Mouse (Mus musculus) embryonic facial prominence, embryonic 10.5 days (tissue): Measurements from ENCODE around the gene Mcl1. TPM values are rescaled to one million over a fixed set of nuclear protein-coding genes. Genes with fewer than 3 reads are reported as not detected.

Source experiments
- DNase-seq: peaks from one replicate; pipeline ENCODE4 v3.0.0-alpha.2; 2017; ENCODE audit warnings: low spot score
- H3K27ac ChIP-seq: fragments of 300-500 bp; sonication (generic); replicated peaks from 2 replicates; pipeline ENCODE4 v1.5.1; 2016; ENCODE audit warnings: mild to moderate bottlenecking
- H3K27me3 ChIP-seq: fragments of 300-500 bp; sonication (generic); replicated peaks from 2 replicates; pipeline ENCODE4 v1.6.1; 2016; ENCODE audit warnings: low read depth, mild to moderate bottlenecking; ENCODE audit not compliant: poor library complexity, severe bottlenecking
- H3K36me3 ChIP-seq: fragments of 300-500 bp; sonication (generic); replicated peaks from 2 replicates; pipeline ENCODE4 v1.6.1; 2016; ENCODE audit warnings: mild to moderate bottlenecking, moderate library complexity
- H3K4me1 ChIP-seq: fragments of 300-500 bp; sonication (generic); 2 replicates; pipeline ENCODE4 v1.6.1; 2016
- H3K4me3 ChIP-seq: fragments of 300-500 bp; sonication (generic); 2 replicates; pipeline ENCODE4 v1.5.1; 2016; ENCODE audit warnings: mild to moderate bottlenecking, moderate library complexity
- H3K9me3 ChIP-seq: fragments of 300-500 bp; sonication (generic); 2 replicates; pipeline ENCODE4 v1.6.1; 2016; ENCODE audit warnings: mild to moderate bottlenecking
- WGBS: fragments of 180-500 bp; shearing (Covaris S2); methylation state at CpG from one replicate; pipeline ENCODE4 v1.1.7; 2016; 5-methylcytosine and 5-hydroxymethylcytosine counted together
- polyA plus RNA-seq: library from polyadenylated mRNA; unstranded; fragments of >200 nt; fragmentation: Nextera tagmentation; extraction: Ambion mirVana; gene quantifications from 2 replicates; pipeline ENCODE4 v1.2.1, GENCODE M21; 2016

Gene Mcl1
- polyA plus RNA-seq, 1 experiment from 2014 or later = 49.5 TPM

DNA sequence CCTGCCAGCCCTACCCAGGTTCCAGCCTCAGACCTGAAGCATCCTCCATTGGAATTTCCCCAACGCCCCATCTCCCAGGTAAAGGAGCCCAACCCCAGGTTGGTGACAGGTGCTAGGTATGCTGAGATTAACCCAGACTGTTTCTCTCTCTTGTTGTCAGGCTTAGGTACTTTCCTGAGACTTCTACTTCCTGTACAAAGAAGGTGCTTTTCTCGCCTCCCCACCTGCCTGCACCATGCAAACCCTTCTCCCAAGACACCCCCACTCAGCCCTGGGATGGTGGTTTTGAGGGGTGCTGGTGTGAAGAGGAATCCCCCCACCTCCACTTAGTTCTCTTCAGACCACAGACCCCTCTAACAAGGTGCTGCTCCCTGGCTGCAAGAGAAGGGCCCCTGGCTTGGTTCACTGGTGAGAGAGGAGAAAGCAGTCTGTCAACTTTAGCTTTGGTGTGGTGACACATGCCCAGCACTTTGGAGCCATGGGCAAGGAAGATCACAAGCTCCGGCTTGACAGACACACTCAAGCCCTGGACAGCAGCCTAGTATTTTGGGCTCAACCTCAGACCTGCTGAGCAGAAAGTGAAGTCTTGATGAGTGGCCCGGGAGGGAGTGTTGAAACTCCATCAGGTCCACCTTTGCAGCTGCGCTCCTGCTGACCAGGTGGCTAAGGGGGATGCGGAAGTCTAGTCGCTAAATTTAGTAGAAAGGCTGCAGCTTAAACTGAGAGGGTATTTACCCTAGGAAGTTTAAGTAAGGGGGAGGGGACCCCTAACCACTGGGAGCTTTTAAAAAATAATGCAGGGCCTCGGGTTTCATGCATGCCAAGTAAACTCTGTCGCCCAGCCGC is 14.5 kb downstream of the Mcl1 start:
- no peaks in the 10 kb centered on the region for H3K27me3 ChIP-seq
- H3K9me3 ChIP-seq = no peaks in the 10 kb centered on the region
- H3K27ac ChIP-seq = peak overlapping the region; percentile 87
- DNase-seq = no peak
- peaks cover 63% of the 10 kb centered on the region for H3K36me3 ChIP-seq
- 51% methylated on average over 10 of the region's 10 CpGs for WGBS
- peak overlapping the region; percentile 43; the same call in 1 of the 2 replicates for H3K4me3 ChIP-seq
- H3K4me1 ChIP-seq = peaks cover 63% of the 10 kb centered on the region

DNA sequence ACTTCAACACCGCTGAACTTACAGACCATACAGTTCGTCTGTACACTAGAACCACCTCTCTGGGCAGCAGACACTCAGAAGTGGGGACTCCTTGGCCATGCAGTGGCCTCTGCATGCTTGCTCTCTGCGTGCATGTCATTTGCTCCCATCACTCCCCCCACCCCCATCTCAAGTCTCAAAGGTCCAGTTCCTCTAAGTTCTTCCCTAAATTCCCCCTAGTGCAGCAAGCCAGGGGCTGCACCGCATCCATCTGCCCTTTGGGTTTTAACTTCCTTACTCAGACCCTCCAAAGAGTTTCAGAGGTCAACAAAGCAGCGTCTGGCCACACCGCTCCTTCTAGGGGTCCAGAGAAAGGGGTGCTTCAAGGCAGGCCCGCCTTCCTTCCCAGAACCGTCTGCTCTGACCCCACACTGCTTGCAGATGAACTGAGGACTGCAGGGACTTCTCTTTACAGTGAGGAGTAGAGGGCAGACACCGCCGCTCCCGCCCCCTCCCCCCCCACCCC is 15.2 kb downstream of the Mcl1 start:
- peak overlapping the region; percentile 87 for H3K27ac ChIP-seq
- H3K36me3 ChIP-seq = peaks cover 56% of the 10 kb centered on the region
- peak overlapping the region; percentile 43 for H3K4me3 ChIP-seq

DNA sequence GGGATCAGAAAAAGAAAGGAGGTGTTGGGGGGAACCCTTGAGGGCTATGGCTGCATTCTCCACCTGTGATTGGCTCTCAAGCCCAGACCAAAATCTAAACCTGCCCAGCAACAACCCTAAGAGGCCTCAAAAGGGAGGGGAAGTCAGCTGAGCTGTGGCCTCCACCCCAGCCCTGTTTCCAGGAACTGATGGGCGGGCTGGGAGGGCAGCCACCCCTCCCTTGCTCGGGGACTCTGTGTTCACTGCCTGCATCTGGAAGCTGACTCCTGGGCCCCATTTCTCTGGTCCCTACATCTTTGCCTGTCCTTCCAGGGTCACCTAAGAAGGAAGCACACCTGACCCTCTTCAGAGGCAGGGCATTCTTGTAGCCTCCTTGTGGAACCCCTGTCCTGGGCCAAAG is 15.6 kb downstream of the Mcl1 start:
- Histone ChIP-seq H3K4me1 (peaks cover 54% of the 10 kb centered on the region), H3K27ac (peak overlapping the region; percentile 87), H3K4me3 (peak overlapping the region; percentile 43), H3K27me3 (no peaks in the 10 kb centered on the region), H3K36me3 (peaks cover 53% of the 10 kb centered on the region), H3K9me3 (no peaks in the 10 kb centered on the region)
- DNase-seq = peak; percentile 73
- WGBS = 6% methylated on average over 2 of the region's 2 CpGs

More for the DNA sequence above, 15.2 kb downstream of the Mcl1 start:
- peaks cover 56% of the 10 kb centered on the region for H3K4me1 ChIP-seq
- no peaks in the 10 kb centered on the region for H3K27me3 ChIP-seq
- H3K9me3 ChIP-seq = no peaks in the 10 kb centered on the region
- WGBS = 18% methylated on average over 11 of the region's 11 CpGs
- DNase-seq = no peak

DNA sequence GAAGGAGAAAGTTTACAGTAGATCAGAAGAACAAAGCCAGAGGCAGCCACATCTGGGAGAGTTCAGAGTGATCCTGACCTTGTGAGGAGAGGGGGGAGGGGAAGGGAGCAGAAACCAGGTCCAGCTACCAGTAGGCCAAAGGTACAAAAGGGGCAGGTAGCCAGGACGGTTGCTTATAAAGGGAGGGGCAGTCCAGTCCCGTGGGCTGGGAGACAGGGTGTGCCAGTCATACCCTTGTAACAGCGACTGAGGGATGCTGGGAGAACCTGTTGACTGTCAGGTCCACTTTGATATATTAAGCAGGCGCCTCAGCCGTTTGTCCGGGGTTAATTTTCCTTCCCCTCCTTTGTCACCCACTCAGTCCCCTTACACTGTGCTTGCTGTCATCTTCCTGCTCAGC is 16.2 kb downstream of the Mcl1 start:
- Histone ChIP-seq H3K36me3 (peaks cover 53% of the 10 kb centered on the region), H3K27me3 (no peaks in the 10 kb centered on the region), H3K4me3 (peak overlapping the region; percentile 38; the same call in 1 of the 2 replicates), H3K27ac (peak overlapping the region; percentile 87), H3K9me3 (no peaks in the 10 kb centered on the region), H3K4me1 (peaks cover 55% of the 10 kb centered on the region)
- no peak for DNase-seq
- 24% methylated on average over 6 of the region's 6 CpGs for WGBS

DNA sequence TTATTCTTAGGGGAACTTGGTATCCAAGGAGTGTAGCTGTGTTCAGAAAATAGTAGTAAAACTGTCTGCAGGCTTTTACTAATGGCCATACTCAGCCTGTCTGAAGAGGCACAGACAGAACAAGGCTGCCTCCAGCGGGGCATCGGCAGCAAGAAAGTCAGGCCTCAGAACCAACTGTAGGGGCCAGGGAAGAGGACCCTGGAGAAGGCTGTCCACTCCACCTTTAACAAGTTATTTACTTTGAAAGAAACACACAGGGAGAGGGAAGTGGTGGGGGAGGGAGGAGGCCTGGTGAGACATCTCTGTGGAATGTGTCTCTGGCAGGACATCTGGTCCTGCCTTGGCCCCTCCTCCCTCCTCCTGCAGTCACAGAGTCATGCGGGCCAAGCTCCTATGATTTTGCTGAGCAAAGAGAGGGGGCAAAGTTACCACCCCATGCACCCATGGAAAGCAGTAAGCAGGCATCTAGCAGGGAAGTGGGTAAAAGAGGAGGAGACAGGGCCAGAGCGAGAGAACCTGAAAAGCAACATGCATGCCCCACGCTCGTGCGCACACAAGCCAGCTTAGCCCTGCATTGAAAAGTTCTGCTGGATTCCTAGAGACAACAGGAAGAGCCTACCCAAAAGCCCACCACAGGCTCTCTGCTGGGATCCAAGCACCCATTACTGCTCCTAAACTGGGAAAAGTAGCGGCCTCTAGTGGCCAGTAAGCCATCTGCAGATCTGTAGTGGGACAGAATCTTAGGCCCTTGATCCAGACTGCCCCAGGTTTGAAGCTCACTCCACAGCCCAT is 16.9 kb downstream of the Mcl1 start:
- Histone ChIP-seq H3K4me3 (peak overlapping the region; percentile 38), H3K27ac (peak overlapping the region; percentile 87), H3K36me3 (peaks cover 53% of the 10 kb centered on the region), H3K4me1 (peaks cover 59% of the 10 kb centered on the region), H3K27me3 (no peaks in the 10 kb centered on the region), H3K9me3 (no peaks in the 10 kb centered on the region)
- DNase-seq = peak; percentile 73
- WGBS = 18% methylated on average over 8 of the region's 8 CpGs

DNA sequence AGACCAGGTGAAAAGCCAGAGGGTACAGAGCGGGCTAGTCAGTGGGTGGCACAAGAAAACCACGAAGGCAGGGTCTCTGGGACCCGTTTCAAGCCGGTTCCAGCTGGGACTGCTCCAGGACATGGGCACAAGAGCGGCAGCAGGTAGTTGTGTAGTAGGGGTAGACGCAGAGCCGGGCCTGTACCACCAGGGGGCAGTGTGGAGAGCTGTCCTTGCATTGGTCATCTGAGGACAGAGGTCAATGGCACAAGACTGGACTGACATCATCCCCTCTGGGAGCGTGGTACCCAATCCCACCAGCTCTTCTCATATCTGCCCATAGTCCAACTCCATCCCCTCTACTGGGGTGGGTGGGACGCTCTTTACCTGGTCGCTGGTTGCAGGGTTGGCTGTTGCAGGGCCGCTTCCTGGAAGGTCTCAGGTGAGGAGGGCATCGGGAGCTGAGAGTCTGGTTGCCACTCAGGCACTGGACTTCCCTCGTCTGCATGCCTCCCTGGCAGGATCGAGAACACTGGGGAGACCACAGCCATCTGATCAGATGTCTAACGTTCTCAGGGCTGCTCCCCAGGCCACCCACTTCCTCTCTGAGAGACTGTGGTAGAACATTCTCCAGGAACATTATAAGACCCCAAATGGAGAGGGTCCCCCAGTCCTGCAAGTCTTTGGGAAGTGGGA is 18.3 kb downstream of the Mcl1 start:
- Histone ChIP-seq H3K27me3 (no peaks in the 10 kb centered on the region), H3K36me3 (peaks cover 39% of the 10 kb centered on the region), H3K27ac (no peak overlapping the region; the same call in 1 of the 2 replicates), H3K4me3 (no peak overlapping the region), H3K9me3 (no peaks in the 10 kb centered on the region), H3K4me1 (peaks cover 71% of the 10 kb centered on the region)
- WGBS = 59% methylated on average over 15 of the region's 15 CpGs
- peak; percentile 78 for DNase-seq

DNA sequence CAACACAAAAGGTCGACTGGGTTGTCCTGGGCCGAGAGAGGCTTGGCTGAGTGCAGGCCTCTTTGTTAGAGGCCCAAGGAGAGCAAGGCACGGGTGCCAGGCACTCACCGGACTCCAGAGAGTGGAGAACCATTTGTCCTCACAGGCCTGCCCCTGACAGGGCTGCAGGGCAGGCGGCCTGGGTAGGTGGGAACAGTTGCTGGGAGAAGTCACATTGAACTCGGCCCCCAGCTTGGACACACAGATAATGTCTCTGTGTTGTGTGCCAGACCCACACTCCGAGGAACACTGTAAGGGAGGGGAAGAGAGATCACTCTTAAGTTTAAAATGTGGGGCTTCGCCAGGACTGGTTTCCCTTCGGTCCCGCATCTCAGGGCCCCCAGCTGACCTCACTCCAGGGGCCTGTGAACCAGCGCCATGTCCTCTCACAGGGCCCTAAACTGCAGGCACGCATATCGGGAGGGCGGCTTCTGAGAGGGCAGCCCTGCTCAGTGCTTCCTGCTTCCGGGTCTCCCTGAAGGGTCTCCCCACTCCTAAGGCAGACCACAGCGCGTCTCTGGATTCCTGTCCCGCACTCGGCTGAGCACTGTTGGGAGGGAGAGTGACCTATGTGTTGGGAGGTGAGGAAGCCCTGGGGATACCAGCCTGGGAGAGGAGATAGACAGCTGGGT is 19.0 kb downstream of the Mcl1 start:
- peaks cover 35% of the 10 kb centered on the region for H3K36me3 ChIP-seq
- DNase-seq = no peak
- no peaks in the 10 kb centered on the region for H3K9me3 ChIP-seq
- H3K27ac ChIP-seq = no peak overlapping the region; the same call in 1 of the 2 replicates
- no peak overlapping the region for H3K4me3 ChIP-seq
- H3K4me1 ChIP-seq = peaks cover 69% of the 10 kb centered on the region
- 85% methylated on average over 19 of the region's 19 CpGs for WGBS
- no peaks in the 10 kb centered on the region for H3K27me3 ChIP-seq

DNA sequence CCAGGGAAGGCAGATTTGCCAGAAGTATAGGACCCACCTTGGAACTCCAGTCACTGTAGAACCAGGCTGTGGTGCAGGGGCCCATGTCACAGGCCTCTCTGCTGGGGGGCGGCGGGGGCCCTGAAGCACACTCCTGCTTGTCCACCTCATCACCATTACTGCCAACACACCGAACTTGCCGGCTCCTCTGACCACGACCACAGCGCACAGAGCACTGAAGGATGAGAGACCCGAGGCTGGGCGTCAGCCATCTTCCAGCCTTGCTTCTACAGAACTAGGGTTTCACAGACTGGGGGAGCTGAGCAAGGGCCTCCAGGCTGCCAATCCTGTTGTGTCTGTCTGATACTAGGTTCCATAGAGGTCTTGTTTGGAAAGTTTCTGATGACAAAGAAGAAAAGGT is 21.0 kb downstream of the Mcl1 start:
- Histone ChIP-seq H3K36me3 (peaks cover 17% of the 10 kb centered on the region), H3K4me1 (peaks cover 67% of the 10 kb centered on the region), H3K4me3 (no peak overlapping the region), H3K27me3 (no peaks in the 10 kb centered on the region), H3K9me3 (no peaks in the 10 kb centered on the region), H3K27ac (0 out of 2 replicates have a peak overlapping the region, but pooled peaks have one; percentile 4)
- 93% methylated on average over 8 of the region's 8 CpGs for WGBS
- DNase-seq = no peak

DNA sequence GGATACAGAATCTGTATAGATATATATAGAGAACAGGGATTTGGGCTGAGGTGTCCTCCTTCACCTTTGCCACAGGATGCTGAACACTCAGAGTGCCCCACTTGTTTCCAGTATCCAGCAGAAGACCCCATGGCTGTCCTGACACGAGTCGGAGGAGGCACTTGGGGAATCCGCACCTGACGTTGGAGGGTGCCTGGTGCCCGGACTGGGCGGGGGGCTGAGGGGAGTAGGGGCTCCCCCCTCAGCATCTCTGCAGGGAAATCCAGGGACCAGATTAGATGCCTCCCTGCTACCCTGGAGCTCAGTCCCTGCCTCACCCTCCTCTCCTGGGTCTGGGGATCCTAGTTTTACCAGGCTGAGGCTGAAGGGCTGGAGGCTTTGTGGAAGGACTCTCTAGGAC is 22.1 kb downstream of the Mcl1 start:
- peaks cover 67% of the 10 kb centered on the region for H3K4me1 ChIP-seq
- H3K9me3 ChIP-seq = no peaks in the 10 kb centered on the region
- H3K27me3 ChIP-seq = no peaks in the 10 kb centered on the region
- H3K4me3 ChIP-seq = no peak overlapping the region
- no peak for DNase-seq
- H3K36me3 ChIP-seq = peaks cover 17% of the 10 kb centered on the region
- WGBS = 84% methylated on average over 6 of the region's 6 CpGs
- H3K27ac ChIP-seq = no peak overlapping the region; the same call in 1 of the 2 replicates

DNA sequence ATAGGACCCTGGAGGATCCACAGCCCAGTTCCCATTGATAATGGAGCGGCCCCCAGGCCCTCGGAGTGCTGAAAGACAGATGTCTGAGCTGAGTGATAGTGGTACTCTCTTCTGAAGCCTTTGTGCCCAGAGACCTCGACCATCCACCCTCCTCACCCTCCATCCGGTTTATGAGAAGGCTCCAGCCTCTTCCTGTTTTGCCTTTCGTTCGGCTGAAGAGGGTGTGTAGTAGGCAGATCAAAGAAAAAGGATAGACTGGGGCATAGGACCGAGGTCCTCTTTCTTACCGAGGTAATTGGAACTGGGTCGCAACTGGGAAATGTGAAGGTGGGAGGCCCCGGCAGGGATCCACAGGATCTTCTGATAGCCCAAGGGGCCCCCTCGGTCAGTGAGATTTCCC is 22.8 kb downstream of the Mcl1 start:
- Histone ChIP-seq H3K9me3 (no peaks in the 10 kb centered on the region), H3K27me3 (peaks cover under 1% of the 10 kb centered on the region; the same call in 1 of the 2 replicates), H3K4me1 (peaks cover 63% of the 10 kb centered on the region), H3K4me3 (no peak overlapping the region), H3K27ac (peak overlapping the region; percentile 25), H3K36me3 (peaks cover 17% of the 10 kb centered on the region)
- DNase-seq = no peak
- 49% methylated on average over 11 of the region's 11 CpGs for WGBS

DNA sequence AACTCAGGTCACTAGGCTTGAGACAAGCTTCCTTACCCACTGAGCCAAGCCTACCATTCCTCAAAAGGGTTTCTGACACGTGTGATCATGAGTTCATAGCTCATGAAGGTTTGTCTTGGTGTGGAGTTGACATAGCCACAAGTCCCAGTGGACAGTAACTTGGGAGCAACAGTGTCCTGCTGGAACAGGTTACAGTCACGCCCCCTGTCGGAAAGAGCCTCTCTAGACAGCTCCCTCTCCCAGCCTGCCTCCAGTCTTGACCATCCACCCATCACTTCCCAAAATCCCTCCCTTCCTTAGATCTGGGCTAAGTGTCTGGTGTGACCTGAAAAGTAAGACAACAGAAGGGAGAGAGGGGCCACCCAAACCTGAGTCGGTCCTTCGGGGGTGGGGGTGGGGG is 24.3 kb downstream of the Mcl1 start:
- H3K27me3 ChIP-seq = peaks cover 9% of the 10 kb centered on the region; the same call in 1 of the 2 replicates
- H3K4me3 ChIP-seq = no peak overlapping the region
- H3K4me1 ChIP-seq = peaks cover 72% of the 10 kb centered on the region
- DNase-seq = no peak
- H3K27ac ChIP-seq = no peak overlapping the region
- WGBS = 64% methylated on average over 5 of the region's 5 CpGs
- H3K36me3 ChIP-seq = peaks cover 11% of the 10 kb centered on the region; the same call in 1 of the 2 replicates
- H3K9me3 ChIP-seq = no peaks in the 10 kb centered on the region
